Mouse (Mus musculus) E14TG2a.4 (cell line): ENCODE results near the gene Pole2.
A peak's percentile ranks its signal among the peaks of the same experiment; 100 is the strongest.

ENCODE experiments used
- H3K27me3 ChIP-seq: 2 replicates; pipeline ENCODE4 v1.6.1; 2014; ENCODE audit warnings: low read length, control low read depth; ENCODE audit not compliant: insufficient read depth
- H3K36me3 ChIP-seq: 2 replicates; pipeline ENCODE4 v1.6.1; 2014; ENCODE audit warnings: low read length, control low read depth; ENCODE audit not compliant: insufficient read depth
- H3K4me1 ChIP-seq: replicated peaks from 2 replicates; pipeline ENCODE4 v1.6.1; 2014; ENCODE audit warnings: low read depth, low read length, control low read depth
- H3K4me3 ChIP-seq: replicated peaks from 2 replicates; pipeline ENCODE4 v1.5.1; 2014; ENCODE audit warnings: mild to moderate bottlenecking, low read length
- H3K9me3 ChIP-seq: 2 replicates; pipeline ENCODE4 v1.6.1; 2014; ENCODE audit warnings: low read length, control low read depth
- CTCF ChIP-seq: conservative IDR thresholded peaks from 2 replicates; pipeline ENCODE4 v1.5.1; 2014; ENCODE audit warnings: low read length
- NANOG ChIP-seq: IDR thresholded peaks from 2 replicates; pipeline ENCODE4 v1.6.1; 2014; ENCODE audit warnings: borderline replicate concordance, low read length, mixed read lengths
- POU5F1 ChIP-seq: IDR thresholded peaks from 2 replicates; pipeline ENCODE4 v1.6.1; 2014; ENCODE audit warnings: low read length, borderline replicate concordance

Gene Pole2

GRCm38 (mm10) chr12:69249766-69250165, 21.8 kb upstream of the Pole2 start:
- Histone ChIP-seq H3K4me1 (no peaks in the 10 kb centered on the region), H3K4me3 (peak overlapping the region; percentile 26; the same call in 1 of the 2 replicates), H3K9me3 (no peaks in the 10 kb centered on the region), H3K36me3 (no peaks in the 10 kb centered on the region), H3K27me3 (peaks cover 3% of the 10 kb centered on the region; the same call in 1 of the 2 replicates)
- TF ChIP-seq POU5F1 (no peak), NANOG (no peak), CTCF (no peak)

- H3K4me1 ChIP-seq: peaks cover 6% of the 10 kb centered on the region; the same call in 1 of the 2 replicates
- H3K27me3 ChIP-seq: peaks cover 36% of the 10 kb centered on the region
- H3K36me3 ChIP-seq: no peaks in the 10 kb centered on the region
- no peak for TF ChIP-seq POU5F1
- no peak for TF ChIP-seq CTCF
- no peak for TF ChIP-seq NANOG
- H3K4me3 ChIP-seq: peak overlapping the region; percentile 84
- H3K9me3 ChIP-seq: no peaks in the 10 kb centered on the region
These were observed 13.9 kb upstream of the Pole2 start for GRCm38 (mm10) chr12:69241771-69242431.

- TF ChIP-seq POU5F1: no peak
- TF ChIP-seq CTCF: no peak
- TF ChIP-seq NANOG: no peak
- Histone ChIP-seq H3K27me3 (peaks cover 36% of the 10 kb centered on the region), H3K4me1 (peaks cover 6% of the 10 kb centered on the region; the same call in 1 of the 2 replicates)
These were observed 13.4 kb upstream of the Pole2 start for GRCm38 (mm10) chr12:69241405-69241770.

GRCm38 (mm10) chr12:69240876-69241275, 12.9 kb upstream of the Pole2 start, which contains the start of gene Klhdc1:
TSS of gene Klhdc1 (plus strand) at chr12:69241176.
- peak within 1 kb of the TSS; percentile 84 for H3K4me3 ChIP-seq
- peaks cover 6% of the 10 kb centered on the region; the same call in 1 of the 2 replicates for H3K4me1 ChIP-seq
- no peaks in the 10 kb centered on the region for H3K9me3 ChIP-seq
- H3K27me3 ChIP-seq: peaks cover 36% of the 10 kb centered on the region
- TF ChIP-seq CTCF: no peak
- no peak for TF ChIP-seq NANOG
- TF ChIP-seq POU5F1: no peak
- H3K36me3 ChIP-seq: no peaks in the 10 kb centered on the region

More at GRCm38 (mm10) chr12:69241405-69241770, 13.4 kb upstream of the Pole2 start:
- H3K4me3 ChIP-seq: peak overlapping the region; percentile 84
- H3K9me3 ChIP-seq: no peaks in the 10 kb centered on the region
- no peaks in the 10 kb centered on the region for H3K36me3 ChIP-seq

- Histone ChIP-seq H3K27me3 (peaks cover 34% of the 10 kb centered on the region), H3K4me1 (peaks cover 6% of the 10 kb centered on the region; the same call in 1 of the 2 replicates), H3K9me3 (no peaks in the 10 kb centered on the region), H3K36me3 (no peaks in the 10 kb centered on the region), H3K4me3 (no peak overlapping the region)
- TF ChIP-seq NANOG: no peak
- TF ChIP-seq POU5F1: no peak
- TF ChIP-seq CTCF: no peak
These were observed 10.3 kb upstream of the Pole2 start for GRCm38 (mm10) chr12:69238284-69238683.

- Histone ChIP-seq H3K36me3 (no peaks in the 10 kb centered on the region), H3K4me1 (no peaks in the 10 kb centered on the region), H3K4me3 (no peak overlapping the region), H3K9me3 (no peaks in the 10 kb centered on the region), H3K27me3 (peaks cover 12% of the 10 kb centered on the region)
- TF ChIP-seq NANOG: no peak
- TF ChIP-seq CTCF: no peak
- TF ChIP-seq POU5F1: no peak
These were observed 7.8 kb upstream of the Pole2 start for GRCm38 (mm10) chr12:69235782-69236181.

GRCm38 (mm10) chr12:69229251-69229650, 1.3 kb upstream of the Pole2 start:
- TF ChIP-seq CTCF: peak; percentile 74
- TF ChIP-seq NANOG: no peak
- TF ChIP-seq POU5F1: no peak
- no peaks in the 10 kb centered on the region for H3K9me3 ChIP-seq
- peaks cover 19% of the 10 kb centered on the region for H3K36me3 ChIP-seq

GRCm38 (mm10) chr12:69220613-69221277, 7.2 kb downstream of the Pole2 start:
- H3K4me1 ChIP-seq: peaks cover 50% of the 10 kb centered on the region
- no peak for TF ChIP-seq POU5F1
- no peak for TF ChIP-seq NANOG
- no peak for TF ChIP-seq CTCF
- peaks cover 90% of the 10 kb centered on the region for H3K36me3 ChIP-seq
- no peaks in the 10 kb centered on the region for H3K9me3 ChIP-seq
- no peaks in the 10 kb centered on the region for H3K27me3 ChIP-seq
- H3K4me3 ChIP-seq: no peak overlapping the region

More at GRCm38 (mm10) chr12:69229251-69229650, 1.3 kb upstream of the Pole2 start:
- H3K4me3 ChIP-seq: no peak overlapping the region
- H3K4me1 ChIP-seq: peaks cover 36% of the 10 kb centered on the region
- no peaks in the 10 kb centered on the region for H3K27me3 ChIP-seq
